Mouse (Mus musculus): Measurements from ENCODE around the gene Zcchc10. TPM values are rescaled to one million over a fixed set of nuclear protein-coding genes. Genes with fewer than 3 reads are reported as not detected.
"Not testable (repeated sequence)": the region's sequence is repeated elsewhere in the genome, so short reads cannot be mapped to it uniquely, and the experiment has no call there.

The Zcchc10 gene
- polyA plus RNA-seq, 1 experiment from 2014 or later, result 16.6 TPM

DNA sequence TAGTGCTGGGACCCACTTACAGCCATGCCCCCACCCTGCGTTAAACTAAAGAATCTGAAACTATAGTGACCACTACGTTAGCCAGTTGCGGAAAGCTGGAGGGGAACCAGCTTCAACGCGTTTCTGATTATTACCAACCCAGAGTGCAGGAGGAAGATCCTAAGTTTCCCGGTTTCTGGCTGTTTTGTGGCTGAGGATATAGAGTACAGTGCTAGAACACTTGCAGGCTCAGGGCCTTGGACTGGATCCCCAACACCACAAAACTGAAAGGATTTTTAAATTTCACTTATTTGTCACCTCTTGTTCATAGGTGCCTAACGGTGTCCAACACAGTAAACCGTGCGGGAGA lies 23.3 kb upstream of the Zcchc10 start:
- peak overlapping the region; percentile 98 for H3K4me3 ChIP-seq
- peak overlapping the region; percentile 98 for H3K9ac ChIP-seq
- peak overlapping the region; percentile 92 for H3K27ac ChIP-seq
- no peaks in the 10 kb centered on the region for H3K36me3 ChIP-seq
- H3K4me2 ChIP-seq (replicated peaks), result peak overlapping the region; percentile 83
- 0 out of 2 replicates have a peak, but pooled peaks have one; percentile 1 for ATAC-seq (ENCODE audit: low FRiP score, low read depth)
- H3K9me3 ChIP-seq, result no peaks in the 10 kb centered on the region
- peaks cover 20% of the 10 kb centered on the region for H3K4me1 ChIP-seq
- no peaks in the 10 kb centered on the region for H3K27me3 ChIP-seq (replicated peaks)
- WGBS, result 57% methylated on average over 9 of the region's 9 CpGs

DNA sequence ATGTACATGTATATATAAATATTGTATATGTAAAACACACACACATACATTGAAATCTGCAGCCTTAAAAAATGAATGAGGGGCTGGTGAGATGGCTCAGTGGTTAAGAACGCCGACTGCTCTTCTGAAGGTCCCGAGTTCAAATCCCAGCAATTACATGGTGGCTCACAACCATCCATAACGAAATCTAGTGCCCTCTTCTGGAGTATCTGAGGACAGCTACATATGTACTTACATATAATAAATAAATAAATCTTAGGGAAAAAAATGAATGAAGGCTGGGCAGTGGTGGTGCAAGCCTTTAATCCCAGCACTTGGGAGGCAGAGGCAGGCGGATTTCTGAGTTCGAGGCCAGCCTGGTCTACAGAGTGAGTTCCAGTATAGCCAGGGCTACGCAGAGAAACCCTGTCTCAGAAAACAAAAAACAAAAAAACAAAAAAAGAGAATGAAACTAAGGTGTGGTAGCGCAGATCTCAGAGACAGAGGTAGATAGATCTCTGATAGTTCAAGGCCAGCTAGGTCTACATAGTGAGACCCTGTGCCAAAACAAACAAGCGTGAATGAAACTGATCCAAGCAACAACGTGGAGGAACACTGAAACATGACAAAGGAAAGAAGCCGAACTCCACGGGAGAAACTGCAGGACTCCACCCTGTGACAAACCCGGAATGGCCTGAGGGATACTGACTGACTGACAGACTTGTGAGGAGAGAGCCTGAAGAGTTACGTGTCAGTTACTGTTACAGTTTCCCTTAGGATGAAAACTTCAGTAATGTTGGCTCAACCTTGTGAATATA lies 20.2 kb upstream of the Zcchc10 start:
- 86% methylated on average over 14 of the region's 14 CpGs for WGBS
- no peak overlapping the region for H3K27ac ChIP-seq
- no peaks in the 10 kb centered on the region for H3K36me3 ChIP-seq
- no peak for ATAC-seq (ENCODE audit: low FRiP score, low read depth)
- H3K9ac ChIP-seq, result no peak overlapping the region
- H3K4me1 ChIP-seq, result peaks cover 6% of the 10 kb centered on the region
- no peak overlapping the region for H3K4me3 ChIP-seq
- H3K9me3 ChIP-seq, result no peaks in the 10 kb centered on the region
- no peak overlapping the region for H3K4me2 ChIP-seq (replicated peaks)
- no peaks in the 10 kb centered on the region for H3K27me3 ChIP-seq (replicated peaks)

- no peak overlapping the region for H3K27ac ChIP-seq
- no peaks in the 10 kb centered on the region for H3K9me3 ChIP-seq
- H3K36me3 ChIP-seq, result no peaks in the 10 kb centered on the region
Measured at GRCm38 (mm10) chr11:53306965-53307364, 17.5 kb upstream of the Zcchc10 start.

DNA sequence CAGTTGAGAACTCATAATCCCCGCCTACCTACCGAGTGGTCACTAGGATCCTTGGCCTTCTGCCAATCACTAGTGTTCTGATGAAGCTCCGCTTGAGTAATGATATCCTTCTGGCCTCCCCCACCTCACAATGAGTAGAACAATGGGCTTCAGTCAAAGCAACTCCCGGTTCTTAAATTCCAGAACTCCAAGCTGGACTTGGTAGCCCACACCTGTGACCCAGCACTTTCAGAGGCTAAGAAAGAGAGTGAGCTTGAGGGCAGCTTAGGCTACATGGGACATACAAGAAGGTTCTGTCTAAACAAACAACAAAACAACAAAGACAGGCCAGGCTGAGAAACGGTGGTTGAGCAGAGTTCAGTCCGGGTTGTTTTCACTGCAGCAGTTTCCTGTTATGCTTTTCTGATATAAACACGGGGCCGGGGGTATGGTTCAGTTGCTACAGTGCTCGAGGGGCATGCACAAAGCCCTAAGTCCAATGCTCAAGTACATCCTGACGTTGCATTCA lies 16.9 kb upstream of the Zcchc10 start:
- Histone ChIP-seq H3K4me1 (no peaks in the 10 kb centered on the region), H3K27me3 (replicated peaks) (no peaks in the 10 kb centered on the region), H3K9me3 (no peaks in the 10 kb centered on the region), H3K36me3 (no peaks in the 10 kb centered on the region), H3K4me3 (no peak overlapping the region), H3K27ac (no peak overlapping the region), H3K4me2 (replicated peaks) (no peak overlapping the region), H3K9ac (no peak overlapping the region)
- no peak for ATAC-seq (ENCODE audit: low FRiP score, low read depth)
- 78% methylated on average over 10 of the region's 10 CpGs for WGBS

More at GRCm38 (mm10) chr11:53306965-53307364, 17.5 kb upstream of the Zcchc10 start:
- Histone ChIP-seq H3K27me3 (replicated peaks) (no peaks in the 10 kb centered on the region), H3K9ac (no peak overlapping the region), H3K4me1 (no peaks in the 10 kb centered on the region), H3K4me3 (no peak overlapping the region), H3K4me2 (replicated peaks) (no peak overlapping the region)
- no peak for ATAC-seq (ENCODE audit: low FRiP score, low read depth)
- 93% methylated on average over 2 of the region's 2 CpGs for WGBS

- H3K4me3 ChIP-seq, result no peak overlapping the region
- H3K27me3 ChIP-seq (replicated peaks), result no peaks in the 10 kb centered on the region
- H3K27ac ChIP-seq, result no peak overlapping the region
- no peaks in the 10 kb centered on the region for H3K36me3 ChIP-seq
- H3K9ac ChIP-seq, result no peak overlapping the region
- no peaks in the 10 kb centered on the region for H3K9me3 ChIP-seq
- ATAC-seq (ENCODE audit: low FRiP score, low read depth), result no peak
- no peaks in the 10 kb centered on the region for H3K4me1 ChIP-seq
- H3K4me2 ChIP-seq (replicated peaks), result no peak overlapping the region
Measured at GRCm38 (mm10) chr11:53308251-53308864, 16.1 kb upstream of the Zcchc10 start.

GRCm38 (mm10) chr11:53308884-53309310 lies 15.6 kb upstream of the Zcchc10 start:
- no peak overlapping the region for H3K4me2 ChIP-seq (replicated peaks)
- no peaks in the 10 kb centered on the region for H3K36me3 ChIP-seq
- no peak overlapping the region for H3K4me3 ChIP-seq
- H3K27me3 ChIP-seq (replicated peaks), result no peaks in the 10 kb centered on the region
- H3K27ac ChIP-seq, result no peak overlapping the region
- 67% methylated on average over 2 of the region's 2 CpGs for WGBS
- H3K4me1 ChIP-seq, result no peaks in the 10 kb centered on the region
- ATAC-seq (ENCODE audit: low FRiP score, low read depth), result no peak
- no peaks in the 10 kb centered on the region for H3K9me3 ChIP-seq
- H3K9ac ChIP-seq, result no peak overlapping the region

DNA sequence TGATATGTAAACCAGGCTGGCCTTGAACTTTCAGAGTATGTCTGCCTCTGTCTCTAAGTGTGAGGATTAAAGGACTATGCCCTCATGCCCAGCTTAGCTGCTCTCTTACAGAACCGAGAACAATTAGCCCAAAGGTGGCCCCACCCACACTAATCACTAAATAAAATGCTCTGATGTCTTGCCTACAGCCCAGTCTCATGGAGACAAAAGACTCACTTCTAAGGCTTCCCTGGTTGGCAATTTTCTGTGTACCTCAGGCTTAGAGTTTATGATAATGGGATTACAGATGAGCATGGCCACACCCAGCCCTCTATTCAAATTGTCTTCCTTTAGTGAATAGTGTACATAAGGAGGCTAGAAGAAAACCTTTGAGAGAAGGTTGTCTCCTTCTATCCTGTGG lies 13.1 kb upstream of the Zcchc10 start:
- no peak for ATAC-seq (ENCODE audit: low FRiP score, low read depth)
- H3K9ac ChIP-seq, result no peak overlapping the region
- H3K9me3 ChIP-seq, result no peaks in the 10 kb centered on the region
- no peak overlapping the region for H3K27ac ChIP-seq
- H3K4me3 ChIP-seq, result no peak overlapping the region
- H3K4me1 ChIP-seq, result no peaks in the 10 kb centered on the region
- no peak overlapping the region for H3K4me2 ChIP-seq (replicated peaks)
- WGBS, result 55% methylated on average over 1 of the region's 1 CpGs
- H3K27me3 ChIP-seq (replicated peaks), result no peaks in the 10 kb centered on the region
- H3K36me3 ChIP-seq, result no peaks in the 10 kb centered on the region

DNA sequence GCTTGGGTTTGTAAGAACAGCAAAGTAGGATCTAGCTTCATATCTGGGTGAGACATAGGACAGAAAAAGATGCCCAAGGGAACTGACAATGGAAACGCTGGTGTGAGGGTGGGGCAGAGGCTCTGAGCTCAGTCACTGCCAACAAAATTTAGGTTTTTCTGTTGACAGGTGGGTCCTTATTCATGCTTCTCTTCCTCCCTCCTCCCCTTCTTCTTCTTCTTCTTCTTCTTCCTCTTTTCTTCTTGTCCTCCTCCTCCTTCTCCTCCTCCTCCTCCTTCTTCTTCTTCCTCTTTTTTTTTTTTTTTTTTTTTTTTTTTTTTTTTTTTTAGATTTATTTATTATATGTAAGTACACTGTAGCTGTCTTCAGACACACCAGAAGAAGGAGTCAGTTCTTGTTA lies 11.7 kb upstream of the Zcchc10 start:
- not testable (repeated sequence) for H3K27ac ChIP-seq; H3K27me3 ChIP-seq (replicated peaks); H3K9me3 ChIP-seq; H3K36me3 ChIP-seq; H3K4me1 ChIP-seq; H3K4me3 ChIP-seq; H3K9ac ChIP-seq; ATAC-seq (ENCODE audit: low FRiP score, low read depth); H3K4me2 ChIP-seq (replicated peaks)
- WGBS, result 83% methylated on average over 1 of the region's 1 CpGs

DNA sequence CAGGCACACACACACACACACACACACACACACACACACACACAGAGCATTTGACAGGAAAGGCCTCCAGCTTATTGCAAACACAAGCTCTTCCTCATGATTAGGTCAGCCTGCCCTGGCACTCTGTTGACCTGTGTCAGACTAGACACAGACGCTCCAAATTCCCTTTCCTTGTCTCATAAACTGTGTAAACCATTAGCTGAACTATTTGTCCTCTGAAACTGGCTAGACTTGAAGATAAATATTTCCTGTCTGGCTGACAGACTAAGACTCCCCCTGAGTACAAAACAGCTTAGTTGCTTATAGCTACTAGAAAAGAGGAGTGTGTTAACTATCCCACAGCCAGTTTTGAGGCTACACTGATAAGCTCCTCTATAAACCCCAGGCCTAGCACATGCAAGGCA lies 9.7 kb upstream of the Zcchc10 start:
- no peaks in the 10 kb centered on the region for H3K4me1 ChIP-seq
- no peaks in the 10 kb centered on the region for H3K36me3 ChIP-seq
- H3K27me3 ChIP-seq (replicated peaks), result no peaks in the 10 kb centered on the region
- 60% methylated on average over 1 of the region's 1 CpGs for WGBS
- H3K4me2 ChIP-seq (replicated peaks), result no peak overlapping the region
- no peak overlapping the region for H3K27ac ChIP-seq
- no peak for ATAC-seq (ENCODE audit: low FRiP score, low read depth)
- H3K9me3 ChIP-seq, result no peaks in the 10 kb centered on the region
- no peak overlapping the region for H3K9ac ChIP-seq
- no peak overlapping the region for H3K4me3 ChIP-seq

DNA sequence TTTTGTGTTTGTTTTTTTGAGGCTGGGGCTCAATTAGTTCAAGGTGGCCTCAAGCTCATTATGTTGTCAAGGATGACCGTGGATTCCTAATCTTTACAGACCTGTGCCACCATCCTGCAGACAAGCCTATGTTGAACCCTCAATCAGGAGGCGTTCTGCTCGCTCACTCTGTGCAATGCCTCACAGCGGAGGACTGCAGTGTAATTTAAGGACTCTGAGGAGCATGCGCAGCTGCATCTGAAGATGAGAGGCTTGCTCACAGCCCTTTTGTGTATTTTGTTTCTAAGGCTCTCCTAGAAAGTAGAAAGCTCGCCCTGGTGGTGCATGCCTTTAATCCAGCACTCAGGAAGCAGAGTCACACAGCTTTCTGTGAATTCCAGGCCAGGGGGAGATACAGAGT lies 7.5 kb upstream of the Zcchc10 start:
- no peak for ATAC-seq (ENCODE audit: low FRiP score, low read depth)
- H3K9ac ChIP-seq, result no peak overlapping the region
- H3K27ac ChIP-seq, result no peak overlapping the region
- H3K4me3 ChIP-seq, result no peak overlapping the region
- no peaks in the 10 kb centered on the region for H3K36me3 ChIP-seq
- WGBS, result 47% methylated on average over 6 of the region's 6 CpGs
- H3K9me3 ChIP-seq, result no peaks in the 10 kb centered on the region
- no peak overlapping the region for H3K4me2 ChIP-seq (replicated peaks)
- H3K27me3 ChIP-seq (replicated peaks), result no peaks in the 10 kb centered on the region
- H3K4me1 ChIP-seq, result no peaks in the 10 kb centered on the region

GRCm38 (mm10) chr11:53318041-53318440 lies 6.4 kb upstream of the Zcchc10 start:
- Histone ChIP-seq H3K4me2 (replicated peaks) (no peak overlapping the region), H3K9ac (no peak overlapping the region), H3K4me3 (no peak overlapping the region), H3K27ac (no peak overlapping the region), H3K4me1 (no peaks in the 10 kb centered on the region), H3K27me3 (replicated peaks) (no peaks in the 10 kb centered on the region), H3K9me3 (no peaks in the 10 kb centered on the region), H3K36me3 (no peaks in the 10 kb centered on the region)
- 74% methylated on average over 7 of the region's 7 CpGs for WGBS
- no peak for ATAC-seq (ENCODE audit: low FRiP score, low read depth)

DNA sequence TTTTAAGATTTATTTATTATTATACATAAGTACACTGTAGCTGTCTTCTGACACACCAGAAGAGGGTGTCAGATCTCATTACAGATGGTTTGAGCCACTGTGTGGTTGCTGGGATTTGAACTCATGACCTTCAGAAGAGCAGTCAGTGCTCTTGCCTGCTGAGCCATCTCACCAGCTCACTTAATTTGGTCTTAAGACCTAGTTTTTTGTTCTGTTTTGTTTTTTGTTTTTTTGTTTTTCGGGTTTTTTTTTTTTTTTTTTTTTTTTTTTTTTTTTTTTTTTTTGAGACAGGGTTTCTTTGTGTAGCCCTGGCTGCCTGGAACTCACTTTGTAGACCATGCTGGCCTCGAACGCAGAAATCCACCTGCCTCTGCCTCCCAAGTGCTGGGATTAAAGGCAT lies 5.9 kb upstream of the Zcchc10 start:
- H3K27ac ChIP-seq; H3K4me3 ChIP-seq; ATAC-seq (ENCODE audit: low FRiP score, low read depth); H3K4me2 ChIP-seq (replicated peaks); H3K9me3 ChIP-seq; H3K4me1 ChIP-seq; H3K36me3 ChIP-seq; H3K9ac ChIP-seq; H3K27me3 ChIP-seq (replicated peaks): not testable (repeated sequence)
- WGBS, result 89% methylated on average over 3 of the region's 3 CpGs

DNA sequence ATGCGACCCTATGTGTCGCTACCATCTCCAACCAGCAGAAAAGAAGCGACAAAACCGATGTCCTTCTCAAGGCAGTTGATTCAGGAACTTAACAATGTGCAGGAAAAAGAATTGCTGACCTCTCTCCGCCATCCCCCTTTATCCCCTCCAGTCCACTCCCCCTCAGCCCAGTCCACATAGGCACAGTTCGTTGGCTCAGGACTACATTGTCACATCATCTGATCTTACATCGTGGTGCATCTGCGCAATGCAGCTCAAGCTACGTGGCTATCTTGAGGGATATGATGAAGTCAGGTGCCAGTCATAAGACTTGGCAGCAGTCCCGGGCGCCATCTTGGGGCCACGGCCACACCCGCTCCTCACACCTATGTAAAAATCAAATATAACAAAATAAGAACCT lies 4.6 kb upstream of the Zcchc10 start:
- not testable (repeated sequence) for H3K4me1 ChIP-seq; H3K9ac ChIP-seq; H3K9me3 ChIP-seq; H3K36me3 ChIP-seq; H3K27ac ChIP-seq; H3K4me3 ChIP-seq; H3K27me3 ChIP-seq (replicated peaks); ATAC-seq (ENCODE audit: low FRiP score, low read depth); H3K4me2 ChIP-seq (replicated peaks)
- 96% methylated on average over 13 of the region's 13 CpGs for WGBS

Data from neural tube, embryonic 12.5 days (tissue).